Mouse (Mus musculus): ENCODE measurements at regions not wholly inside any gene's neighbourhood (a gene's known extent, or its start where the extent isn't known, plus 50 kb on each side); places are given as distances from the start of the nearest gene placed in this dataset.

GRCm38 (mm10) chr8:116404571-116404970, 100.2 kb upstream of the Dynlrb2 start:
- no peaks in the 10 kb centered on the region for H3K27me3 ChIP-seq
- no peak overlapping the region for H3K4me2 ChIP-seq
- no peaks in the 10 kb centered on the region for H3K36me3 ChIP-seq (replicated peaks)
- no peak overlapping the region for H3K27ac ChIP-seq (replicated peaks)
- H3K9ac ChIP-seq = no peak overlapping the region
- no peak for ATAC-seq (ENCODE audit: insufficient read depth)
- H3K4me3 ChIP-seq (replicated peaks) = no peak overlapping the region
- no peaks in the 10 kb centered on the region for H3K9me3 ChIP-seq (replicated peaks)
- no peaks in the 10 kb centered on the region for H3K4me1 ChIP-seq (replicated peaks)

- no peaks in the 10 kb centered on the region for H3K9me3 ChIP-seq (replicated peaks)
- H3K4me3 ChIP-seq (replicated peaks) = no peak overlapping the region
- H3K4me2 ChIP-seq = no peak overlapping the region
- H3K36me3 ChIP-seq (replicated peaks) = no peaks in the 10 kb centered on the region
- no peaks in the 10 kb centered on the region for H3K4me1 ChIP-seq (replicated peaks)
- no peak overlapping the region for H3K9ac ChIP-seq
- no peak for ATAC-seq (ENCODE audit: insufficient read depth)
- no peaks in the 10 kb centered on the region for H3K27me3 ChIP-seq
- no peak overlapping the region for H3K27ac ChIP-seq (replicated peaks)
- 61% methylated on average over 5 of the region's 5 CpGs for WGBS (ENCODE audit: insufficient replicate concordance)
Observed at GRCm38 (mm10) chr8:116403366-116403765, 101.4 kb upstream of the Dynlrb2 start.

- no peaks in the 10 kb centered on the region for H3K36me3 ChIP-seq (replicated peaks)
- H3K27me3 ChIP-seq = no peaks in the 10 kb centered on the region
- H3K4me2 ChIP-seq = no peak overlapping the region
- no peak for ATAC-seq (ENCODE audit: insufficient read depth)
- H3K9me3 ChIP-seq (replicated peaks) = no peaks in the 10 kb centered on the region
- 58% methylated on average over 2 of the region's 2 CpGs for WGBS (ENCODE audit: insufficient replicate concordance)
- no peak overlapping the region for H3K9ac ChIP-seq
- H3K27ac ChIP-seq (replicated peaks) = no peak overlapping the region
- no peaks in the 10 kb centered on the region for H3K4me1 ChIP-seq (replicated peaks)
- H3K4me3 ChIP-seq (replicated peaks) = no peak overlapping the region
Observed at GRCm38 (mm10) chr8:116399452-116399851, 105.3 kb upstream of the Dynlrb2 start.

DNA sequence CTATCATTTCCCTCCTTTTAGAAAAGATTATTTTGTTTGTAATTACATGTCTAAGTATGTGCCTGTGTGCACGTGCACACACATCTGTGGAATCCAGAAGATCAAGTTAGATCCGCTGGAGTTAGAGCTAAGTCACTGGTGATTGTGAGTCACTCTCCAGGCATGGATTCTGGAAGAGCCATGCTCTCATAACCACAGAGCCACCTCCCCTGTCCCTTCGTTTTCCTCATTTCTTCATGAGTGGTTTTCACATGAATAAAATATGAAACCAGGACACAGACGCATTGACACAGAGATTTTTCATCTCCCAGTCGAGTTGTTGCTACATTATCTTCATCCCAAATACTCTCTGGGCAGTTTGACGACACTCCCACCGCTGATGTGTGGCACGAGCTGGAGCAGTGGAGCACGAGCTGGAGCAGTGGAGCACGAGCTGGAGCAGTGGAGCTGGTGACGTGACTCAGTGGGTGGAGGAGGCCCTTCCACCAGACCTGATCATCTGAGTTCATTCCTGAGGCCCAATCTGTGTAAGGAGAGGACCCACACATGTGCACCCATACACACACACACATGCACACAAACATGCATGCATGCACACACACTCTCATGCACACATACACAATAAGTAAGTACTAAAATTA, 106.1 kb upstream of the Dynlrb2 start:
- WGBS (ENCODE audit: insufficient replicate concordance) = 65% methylated on average over 11 of the region's 11 CpGs
- H3K9ac ChIP-seq = no peak overlapping the region
- H3K4me2 ChIP-seq = no peak overlapping the region
- no peaks in the 10 kb centered on the region for H3K9me3 ChIP-seq (replicated peaks)
- no peak for ATAC-seq (ENCODE audit: insufficient read depth)
- H3K4me3 ChIP-seq (replicated peaks) = no peak overlapping the region
- H3K27me3 ChIP-seq = no peaks in the 10 kb centered on the region
- H3K4me1 ChIP-seq (replicated peaks) = no peaks in the 10 kb centered on the region
- H3K27ac ChIP-seq (replicated peaks) = no peak overlapping the region
- H3K36me3 ChIP-seq (replicated peaks) = no peaks in the 10 kb centered on the region

GRCm38 (mm10) chr8:116385193-116385955, 119.4 kb upstream of the Dynlrb2 start:
- no peak for ATAC-seq (ENCODE audit: insufficient read depth)
- H3K27ac ChIP-seq (replicated peaks) = no peak overlapping the region
- H3K4me3 ChIP-seq (replicated peaks) = no peak overlapping the region
- no peaks in the 10 kb centered on the region for H3K4me1 ChIP-seq (replicated peaks)
- no peaks in the 10 kb centered on the region for H3K27me3 ChIP-seq
- no peak overlapping the region for H3K9ac ChIP-seq
- no peaks in the 10 kb centered on the region for H3K36me3 ChIP-seq (replicated peaks)
- H3K4me2 ChIP-seq = no peak overlapping the region
- no peaks in the 10 kb centered on the region for H3K9me3 ChIP-seq (replicated peaks)
- WGBS (ENCODE audit: insufficient replicate concordance) = 78% methylated on average over 23 of the region's 23 CpGs

DNA sequence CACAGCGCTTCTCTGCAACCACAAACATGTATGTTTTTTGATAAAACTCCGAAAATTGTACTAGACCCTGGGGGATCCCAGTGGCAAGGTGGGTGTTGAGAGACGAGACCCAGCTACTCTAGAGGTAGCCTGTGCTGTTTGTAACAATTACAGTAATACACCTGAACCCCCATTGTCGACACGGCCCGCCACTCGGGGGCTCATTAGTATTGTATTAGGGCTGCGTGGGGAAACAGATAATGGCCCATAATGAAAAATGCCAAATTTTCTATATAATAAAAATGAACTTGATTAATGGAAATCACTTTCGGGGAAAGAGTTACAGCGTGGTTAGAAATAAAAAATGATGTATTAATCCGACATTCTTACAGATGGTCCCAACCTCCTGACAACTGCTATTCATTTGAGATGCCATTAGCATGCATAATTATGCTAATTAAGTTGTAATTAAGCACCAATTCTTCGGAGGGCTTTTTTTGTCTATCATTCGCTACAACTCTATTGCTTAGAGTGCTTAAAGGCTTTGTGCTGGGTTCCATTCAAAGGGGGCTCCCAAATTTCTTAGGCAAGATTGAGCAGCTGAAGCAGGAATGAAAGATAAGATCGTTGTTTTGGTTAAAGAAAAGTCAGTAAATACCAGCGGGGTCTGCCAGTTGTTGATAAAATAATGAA, 120.2 kb upstream of the Dynlrb2 start:
- no peak overlapping the region for H3K4me2 ChIP-seq
- WGBS (ENCODE audit: insufficient replicate concordance) = 62% methylated on average over 15 of the region's 15 CpGs

GRCm38 (mm10) chr8:116383495-116384417, 121.0 kb upstream of the Dynlrb2 start:
- H3K4me3 ChIP-seq (replicated peaks) = no peak overlapping the region
- no peaks in the 10 kb centered on the region for H3K4me1 ChIP-seq (replicated peaks)
- H3K27ac ChIP-seq (replicated peaks) = no peak overlapping the region
- no peak overlapping the region for H3K9ac ChIP-seq
- no peak overlapping the region for H3K4me2 ChIP-seq
- no peaks in the 10 kb centered on the region for H3K9me3 ChIP-seq (replicated peaks)
- 34% methylated on average over 13 of the region's 14 CpGs for WGBS (ENCODE audit: insufficient replicate concordance)
- no peaks in the 10 kb centered on the region for H3K27me3 ChIP-seq
- ATAC-seq (ENCODE audit: insufficient read depth) = no peak
- H3K36me3 ChIP-seq (replicated peaks) = no peaks in the 10 kb centered on the region

More for the DNA sequence above, 120.2 kb upstream of the Dynlrb2 start:
- Histone ChIP-seq H3K9ac (no peak overlapping the region), H3K4me3 (replicated peaks) (no peak overlapping the region), H3K4me1 (replicated peaks) (no peaks in the 10 kb centered on the region), H3K36me3 (replicated peaks) (no peaks in the 10 kb centered on the region), H3K27me3 (no peaks in the 10 kb centered on the region), H3K9me3 (replicated peaks) (no peaks in the 10 kb centered on the region), H3K27ac (replicated peaks) (no peak overlapping the region)
- ATAC-seq (ENCODE audit: insufficient read depth) = no peak

- no peak overlapping the region for H3K9ac ChIP-seq
- H3K4me2 ChIP-seq = no peak overlapping the region
- no peak overlapping the region for H3K27ac ChIP-seq (replicated peaks)
- no peaks in the 10 kb centered on the region for H3K9me3 ChIP-seq (replicated peaks)
- no peaks in the 10 kb centered on the region for H3K36me3 ChIP-seq (replicated peaks)
- no peaks in the 10 kb centered on the region for H3K4me1 ChIP-seq (replicated peaks)
- ATAC-seq (ENCODE audit: insufficient read depth) = no peak
- no peak overlapping the region for H3K4me3 ChIP-seq (replicated peaks)
- H3K27me3 ChIP-seq = no peaks in the 10 kb centered on the region
- WGBS (ENCODE audit: insufficient replicate concordance) = 50% methylated on average over 8 of the region's 8 CpGs
Observed at GRCm38 (mm10) chr8:116383036-116383435, 121.7 kb upstream of the Dynlrb2 start.

DNA sequence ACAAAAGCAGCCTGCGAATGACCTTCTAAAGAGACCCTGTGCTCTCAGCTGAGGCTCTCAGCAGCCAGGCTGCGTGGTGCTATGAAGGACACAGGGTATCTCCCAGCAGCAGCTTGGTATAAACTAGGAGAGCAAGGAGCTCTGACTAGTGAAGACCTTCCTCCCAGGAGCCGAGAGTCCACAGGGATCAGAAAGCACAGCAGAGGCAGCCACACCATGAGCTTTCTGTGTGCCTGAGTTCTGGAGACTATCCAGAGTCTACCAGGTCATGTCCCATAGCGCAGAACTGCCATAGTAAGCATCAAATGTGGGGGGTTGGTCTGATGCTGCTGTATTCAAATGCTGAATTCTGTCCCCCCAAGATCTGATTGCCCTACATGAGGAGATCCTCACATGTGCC, 124.2 kb upstream of the Dynlrb2 start:
- Histone ChIP-seq H3K9ac (no peak overlapping the region), H3K27ac (replicated peaks) (no peak overlapping the region), H3K4me2 (no peak overlapping the region), H3K27me3 (no peaks in the 10 kb centered on the region), H3K4me1 (replicated peaks) (no peaks in the 10 kb centered on the region), H3K36me3 (replicated peaks) (no peaks in the 10 kb centered on the region), H3K4me3 (replicated peaks) (no peak overlapping the region), H3K9me3 (replicated peaks) (no peaks in the 10 kb centered on the region)
- ATAC-seq (ENCODE audit: insufficient read depth) = no peak
- WGBS (ENCODE audit: insufficient replicate concordance) = 69% methylated on average over 4 of the region's 4 CpGs

- Histone ChIP-seq H3K9me3 (replicated peaks) (no peaks in the 10 kb centered on the region), H3K27ac (replicated peaks) (no peak overlapping the region), H3K9ac (no peak overlapping the region), H3K27me3 (no peaks in the 10 kb centered on the region), H3K4me2 (no peak overlapping the region), H3K4me1 (replicated peaks) (no peaks in the 10 kb centered on the region), H3K36me3 (replicated peaks) (no peaks in the 10 kb centered on the region), H3K4me3 (replicated peaks) (no peak overlapping the region)
- WGBS (ENCODE audit: insufficient replicate concordance) = 52% methylated on average over 3 of the region's 3 CpGs
- no peak for ATAC-seq (ENCODE audit: insufficient read depth)
Observed at GRCm38 (mm10) chr8:116379851-116380250, 124.9 kb upstream of the Dynlrb2 start.

GRCm38 (mm10) chr8:116375758-116376157, 129.0 kb upstream of the Dynlrb2 start:
- no peak overlapping the region for H3K4me3 ChIP-seq (replicated peaks)
- no peak overlapping the region for H3K27ac ChIP-seq (replicated peaks)
- ATAC-seq (ENCODE audit: insufficient read depth) = no peak
- no peaks in the 10 kb centered on the region for H3K36me3 ChIP-seq (replicated peaks)
- H3K4me2 ChIP-seq = no peak overlapping the region
- no peaks in the 10 kb centered on the region for H3K27me3 ChIP-seq
- no peaks in the 10 kb centered on the region for H3K4me1 ChIP-seq (replicated peaks)
- H3K9me3 ChIP-seq (replicated peaks) = no peaks in the 10 kb centered on the region
- WGBS (ENCODE audit: insufficient replicate concordance) = 57% methylated on average over 5 of the region's 5 CpGs
- no peak overlapping the region for H3K9ac ChIP-seq

All from liver, embryonic 15.5 days (tissue).